Mouse (Mus musculus) thymus, postnatal 25 days (tissue): ENCODE results near the gene Arnt2.

ENCODE experiments used
- DNase-seq: peaks from one replicate; pipeline ENCODE4 v3.0.0; 2022

Gene Arnt2

DNA sequence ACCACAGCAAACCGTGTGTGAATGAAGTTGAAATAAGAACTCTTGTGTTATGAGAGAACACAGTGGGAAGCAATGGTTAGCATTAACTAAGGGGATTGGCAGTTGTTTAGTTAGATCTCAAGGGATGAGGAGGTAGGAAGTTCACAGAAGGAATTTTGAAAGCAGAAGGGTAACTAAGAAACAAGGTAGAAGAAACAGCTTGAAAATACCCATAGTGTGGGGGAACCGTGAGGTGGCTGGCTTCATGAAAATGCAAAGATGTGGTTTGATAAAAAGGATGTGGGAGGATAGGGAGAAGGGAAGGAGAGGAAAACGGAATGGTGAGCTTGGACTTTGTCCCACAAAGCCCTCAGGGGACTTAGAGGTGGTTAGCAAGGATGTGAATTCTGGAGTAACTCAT, 125.0 kb downstream of the Arnt2 start:
- no peak for DNase-seq

DNA sequence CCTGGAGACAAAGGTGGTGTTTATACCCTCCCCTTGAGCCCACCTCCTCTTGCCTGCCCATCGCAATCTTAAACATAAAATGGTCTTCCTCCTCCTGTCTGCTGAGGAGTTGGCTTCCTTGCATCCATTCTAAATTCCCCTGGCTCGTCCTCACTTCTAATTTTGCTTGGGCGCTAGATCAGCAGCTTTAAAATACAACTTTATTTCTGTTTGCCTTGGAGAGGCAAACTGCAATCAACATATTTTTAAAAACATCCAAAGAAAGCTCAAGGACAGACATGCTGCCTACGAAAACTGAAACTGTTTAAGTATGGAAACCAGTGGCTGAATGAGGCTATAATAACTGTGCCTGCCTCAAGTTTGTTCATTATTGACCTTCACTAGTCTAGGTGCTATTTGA, 127.7 kb downstream of the Arnt2 start:
- DNase-seq, result no peak

DNA sequence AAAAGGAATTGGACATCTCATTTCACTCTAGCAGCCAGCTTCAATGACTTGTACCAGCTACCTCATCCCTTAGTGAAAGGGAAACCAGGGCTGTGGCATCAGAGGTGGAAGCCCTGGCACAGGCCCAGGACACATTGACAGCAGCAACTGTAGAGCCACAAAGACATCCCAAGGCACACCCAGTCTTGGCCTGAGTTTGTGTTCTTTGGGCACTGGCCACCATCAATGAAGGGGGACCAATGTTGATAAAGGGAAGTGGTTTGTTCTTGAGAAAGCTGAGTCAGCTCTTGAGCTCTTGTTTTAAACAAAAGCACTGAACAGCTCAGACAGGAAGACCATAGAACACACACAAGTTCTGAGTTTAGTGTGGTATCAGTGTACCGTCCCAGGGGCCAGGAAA, 130.7 kb downstream of the Arnt2 start:
- no peak for DNase-seq

DNA sequence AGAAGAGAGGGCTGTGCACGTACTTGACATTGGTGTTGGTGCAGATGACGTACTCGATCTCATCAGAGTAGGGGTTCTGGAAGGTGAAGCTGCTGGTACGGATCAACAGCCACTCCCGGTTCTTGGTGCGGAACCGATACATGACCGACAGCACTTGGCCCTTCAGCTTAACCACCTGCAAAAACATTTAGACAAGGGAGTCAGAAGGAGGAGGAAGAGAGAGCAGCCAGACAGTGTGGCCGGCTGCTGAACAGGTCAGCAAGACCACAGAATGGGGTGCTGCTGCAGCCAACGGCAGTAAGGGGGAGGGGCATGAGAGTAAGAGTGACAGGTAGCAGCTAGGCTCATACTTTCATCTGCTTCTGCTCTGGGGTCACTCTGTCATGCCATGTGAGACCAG, 134.7 kb downstream of the Arnt2 start:
- DNase-seq, result no peak

DNA sequence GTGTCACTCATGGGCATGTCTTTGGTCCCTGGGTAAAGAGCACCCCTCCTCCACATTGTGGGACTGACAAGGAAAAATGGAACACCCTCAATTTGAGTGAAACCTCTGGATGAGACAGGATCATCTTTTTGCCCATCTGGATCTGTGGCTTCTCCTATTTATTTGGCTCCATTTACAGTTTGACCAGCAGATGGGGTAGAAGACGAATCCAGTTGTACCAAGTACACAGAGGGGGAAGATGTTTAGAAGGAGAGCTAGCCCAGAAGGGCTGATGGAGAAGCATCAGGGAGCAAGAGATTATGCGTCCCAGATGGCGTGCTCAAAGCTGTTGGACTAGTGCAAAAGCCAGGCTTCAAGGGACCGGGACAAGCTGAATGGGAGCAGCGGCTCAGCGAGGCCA, 136.0 kb downstream of the Arnt2 start:
- DNase-seq, result no peak

DNA sequence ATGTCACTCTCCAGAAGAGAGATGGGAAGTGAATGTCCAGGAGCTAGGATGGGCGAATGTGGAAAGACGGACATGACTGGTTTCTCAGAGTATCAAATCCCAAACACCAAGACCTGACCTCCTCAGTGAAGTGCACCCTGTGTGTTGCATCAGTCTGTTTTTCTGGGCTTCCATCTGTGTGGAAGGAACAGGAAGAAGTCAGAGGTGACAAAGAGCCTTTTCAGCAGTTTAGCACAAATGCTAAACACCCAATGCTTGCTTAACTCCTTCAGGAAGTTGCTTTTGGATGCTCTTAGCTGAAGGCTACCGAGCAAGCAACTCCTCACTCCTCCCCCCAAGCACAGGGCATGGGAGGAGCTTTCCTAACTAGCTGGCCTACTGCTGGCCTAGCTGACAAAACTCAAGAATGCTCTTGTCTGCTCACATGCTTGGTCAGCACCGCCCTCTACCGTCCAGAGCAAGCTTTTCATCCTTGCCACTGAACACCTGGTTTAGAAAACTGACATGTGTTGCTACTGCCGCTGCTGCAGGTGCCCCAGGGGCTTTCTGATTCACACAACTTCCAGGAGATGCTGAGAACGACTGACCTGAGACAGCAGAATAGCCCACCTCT, 137.7 kb downstream of the Arnt2 start:
- peak; percentile 83 for DNase-seq

DNA sequence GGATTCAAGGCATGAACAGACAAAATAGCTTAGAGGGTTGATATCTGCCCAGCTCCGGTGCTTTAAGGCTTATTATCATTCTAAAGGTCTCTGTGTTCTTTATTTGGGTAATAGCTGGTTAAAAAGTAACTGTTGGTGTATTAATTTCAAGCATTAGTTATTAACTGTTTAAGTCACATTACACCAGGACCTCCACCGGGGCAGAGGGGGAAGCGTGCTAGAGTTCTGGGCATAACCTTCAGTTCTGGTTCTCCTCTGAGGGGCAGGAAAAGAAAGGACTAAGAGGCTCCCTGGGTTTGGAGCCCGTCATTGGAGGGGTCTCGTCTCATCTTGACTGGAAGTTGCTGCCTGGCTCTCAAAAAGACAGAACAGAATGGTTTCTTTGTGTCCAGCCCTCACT, 138.5 kb downstream of the Arnt2 start:
- DNase-seq, result no peak

DNA sequence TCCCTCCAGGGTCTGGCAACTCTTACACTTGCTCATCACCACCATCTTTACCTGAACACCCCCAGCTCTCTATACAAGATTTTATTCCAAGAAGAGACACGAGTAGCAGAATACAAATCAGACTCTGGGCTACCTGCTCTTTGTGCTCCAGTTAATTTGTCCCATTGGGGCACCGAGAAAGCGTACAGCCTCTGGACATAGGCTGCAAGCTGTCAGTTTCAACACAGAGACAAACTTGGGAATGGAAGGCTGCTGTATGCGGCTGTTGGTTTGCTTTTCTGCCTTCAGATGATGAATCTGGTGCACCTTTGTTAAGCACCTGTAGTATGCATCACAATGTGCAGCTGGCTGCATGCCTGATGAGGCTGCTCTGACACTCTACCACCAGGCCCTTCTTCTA, 146.5 kb downstream of the Arnt2 start:
- no peak for DNase-seq

DNA sequence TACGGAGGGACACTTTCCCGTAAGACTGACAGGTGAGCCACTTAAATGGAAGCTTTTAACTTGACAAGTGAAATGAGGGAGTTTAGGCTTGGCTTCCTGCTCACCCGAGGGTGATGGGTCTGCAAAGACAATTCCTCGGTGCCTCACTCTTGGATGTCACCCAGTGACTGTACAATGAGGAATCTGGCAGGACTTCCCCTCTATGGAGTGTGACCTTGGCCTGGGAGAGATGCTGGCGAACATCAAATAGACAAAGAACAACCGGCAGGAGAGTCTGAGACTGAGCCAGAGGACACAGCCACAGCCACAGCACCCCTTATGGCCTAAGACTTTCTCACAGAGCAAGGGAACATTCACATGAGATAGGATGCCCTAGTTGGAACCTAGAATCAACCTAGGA, 148.6 kb downstream of the Arnt2 start:
- no peak for DNase-seq

DNA sequence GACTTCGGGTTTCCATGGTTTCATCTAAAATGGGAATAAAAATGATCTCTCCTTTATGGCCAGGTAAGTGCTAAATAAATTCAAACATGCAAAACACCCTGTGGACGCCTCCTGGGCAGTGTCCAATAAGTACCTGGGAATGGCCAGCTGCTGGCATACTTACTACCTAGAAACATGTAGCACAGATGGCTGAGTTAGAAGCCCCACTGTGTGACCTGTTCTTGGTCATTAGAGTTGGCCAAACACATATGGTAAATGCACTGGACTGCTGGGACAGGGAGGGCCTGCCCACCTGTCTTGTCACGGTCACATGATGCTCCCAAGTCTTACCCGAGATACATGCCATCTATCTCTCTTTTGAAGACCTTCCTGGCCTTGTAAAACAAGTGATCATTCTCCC, 149.6 kb downstream of the Arnt2 start:
- DNase-seq, result no peak

DNA sequence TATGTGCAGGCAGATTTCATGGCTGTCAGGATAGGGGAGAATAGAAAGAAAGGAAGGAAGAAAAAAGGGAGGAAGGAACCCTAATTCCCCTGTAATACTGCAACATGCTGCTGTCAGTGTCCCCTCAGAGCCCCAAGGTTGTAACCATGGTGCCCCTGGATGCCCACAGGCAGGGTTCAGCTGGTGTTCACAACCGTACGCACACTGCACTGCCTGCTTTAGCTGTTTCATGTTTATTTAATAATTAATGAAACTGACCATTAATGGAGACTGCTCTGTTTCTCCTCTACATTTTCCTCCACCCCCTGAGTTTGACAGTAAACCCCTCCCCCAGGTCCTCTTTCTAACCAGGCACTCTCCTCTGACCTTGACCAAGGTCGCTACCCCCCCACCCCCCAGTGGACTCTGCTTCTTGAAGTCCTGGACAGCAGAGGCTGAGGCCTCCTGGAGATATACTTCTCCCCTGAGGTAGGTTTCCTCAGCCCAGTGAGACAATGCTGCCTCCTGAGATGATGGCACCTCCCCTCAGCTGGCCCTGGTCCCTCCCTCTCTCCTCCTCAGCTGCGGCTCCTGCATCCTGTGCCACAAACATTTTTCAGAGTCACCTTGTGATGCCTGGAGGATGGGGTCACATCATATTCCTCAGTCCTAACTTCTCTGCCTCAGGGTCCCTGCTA, 150.5 kb downstream of the Arnt2 start:
- no peak for DNase-seq

DNA sequence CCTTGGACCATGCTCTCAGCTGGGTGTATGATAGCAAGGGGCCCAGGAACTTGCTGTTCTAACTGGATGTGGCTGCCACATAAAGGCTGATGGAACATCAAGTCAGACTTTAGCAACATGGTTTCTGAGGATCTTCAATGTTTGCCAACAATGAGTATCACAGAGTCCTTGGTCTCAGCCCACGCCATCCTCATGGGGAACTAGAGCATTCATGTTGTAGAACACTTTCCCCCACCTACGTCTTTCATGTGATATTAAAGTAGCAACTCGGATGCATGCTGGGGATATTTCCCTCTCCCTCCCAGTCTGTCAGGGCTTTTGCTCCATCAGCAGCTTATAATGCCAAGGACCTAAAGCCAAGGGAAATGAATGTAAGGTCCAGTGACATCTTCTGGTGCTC, 153.3 kb downstream of the Arnt2 start:
- no peak for DNase-seq

DNA sequence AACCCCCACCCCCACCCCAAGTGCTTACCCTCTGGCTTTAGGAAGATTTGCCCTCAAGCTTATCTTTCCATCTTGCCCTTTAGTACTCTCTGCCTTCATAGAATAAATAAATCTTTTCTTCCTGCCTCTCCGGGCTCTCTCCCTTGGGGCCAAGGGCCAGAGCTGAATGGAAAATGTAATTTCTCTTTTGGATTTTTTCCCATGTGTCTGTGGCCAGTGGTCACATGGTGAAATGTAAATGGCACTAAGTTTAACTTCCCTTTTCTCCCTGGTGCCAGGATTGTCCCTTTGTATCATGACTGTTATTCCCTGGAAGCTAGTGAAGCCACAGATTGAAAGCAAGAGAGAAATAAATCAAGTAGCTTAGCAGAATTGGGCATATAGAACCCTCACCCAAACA, 153.7 kb downstream of the Arnt2 start:
- no peak for DNase-seq

DNA sequence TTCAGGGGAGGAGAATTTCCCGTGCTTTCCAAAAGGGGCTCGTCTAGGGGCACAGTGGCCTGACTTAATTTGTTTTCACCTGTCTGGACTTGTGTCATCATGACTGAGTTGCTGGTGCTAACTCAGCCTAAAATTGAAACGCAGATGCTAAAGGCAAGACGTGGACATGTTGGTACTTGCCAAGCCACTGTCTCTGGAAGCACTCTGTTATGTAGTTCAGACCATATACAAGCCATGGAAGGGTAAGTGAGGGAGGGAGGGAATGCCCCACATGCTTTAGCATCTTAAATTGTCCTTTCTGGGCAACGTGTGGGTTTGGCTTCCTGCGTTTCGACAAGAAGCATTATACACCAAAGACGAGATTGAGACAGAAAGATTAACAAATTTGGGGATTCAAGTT, 155.1 kb downstream of the Arnt2 start:
- no peak for DNase-seq

DNA sequence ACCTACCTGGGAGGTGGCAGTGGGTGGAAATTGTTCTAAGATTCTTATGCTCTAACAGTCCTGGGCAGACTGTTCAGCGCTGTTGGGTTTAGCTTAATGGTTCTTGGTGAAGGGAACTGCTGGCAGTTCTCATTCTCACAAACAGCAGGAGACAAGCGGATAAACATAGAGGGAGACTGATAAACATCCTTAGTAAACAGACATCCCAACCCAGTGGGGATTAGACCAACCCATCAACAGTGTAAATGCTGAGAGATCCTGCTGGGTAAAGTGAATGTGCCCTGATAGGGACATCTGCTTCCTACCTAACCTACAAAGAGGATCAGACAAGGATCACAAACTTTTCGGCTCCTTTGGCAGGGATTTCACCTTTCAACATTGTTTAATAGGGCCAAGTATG, 155.7 kb downstream of the Arnt2 start:
- no peak for DNase-seq

DNA sequence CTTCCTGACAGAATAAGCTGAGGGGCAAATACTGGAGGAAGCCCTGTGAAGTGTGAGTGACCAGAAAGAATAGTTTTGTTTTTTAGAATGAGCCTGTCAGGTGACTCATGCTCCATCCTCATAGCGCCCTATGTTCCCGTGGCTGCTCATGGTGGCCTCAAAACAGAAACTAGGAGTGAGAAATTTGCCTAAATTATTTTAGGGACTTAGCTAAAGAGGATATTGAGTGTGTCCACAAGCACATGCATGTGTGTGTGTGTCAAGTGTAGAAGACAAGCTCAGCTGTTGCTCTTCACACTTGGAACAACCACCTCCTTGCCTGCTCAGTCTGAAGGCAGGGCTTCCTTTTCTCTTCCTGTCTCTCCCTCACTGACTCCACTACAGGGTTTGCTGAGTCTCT, 158.3 kb downstream of the Arnt2 start:
- DNase-seq, result no peak

DNA sequence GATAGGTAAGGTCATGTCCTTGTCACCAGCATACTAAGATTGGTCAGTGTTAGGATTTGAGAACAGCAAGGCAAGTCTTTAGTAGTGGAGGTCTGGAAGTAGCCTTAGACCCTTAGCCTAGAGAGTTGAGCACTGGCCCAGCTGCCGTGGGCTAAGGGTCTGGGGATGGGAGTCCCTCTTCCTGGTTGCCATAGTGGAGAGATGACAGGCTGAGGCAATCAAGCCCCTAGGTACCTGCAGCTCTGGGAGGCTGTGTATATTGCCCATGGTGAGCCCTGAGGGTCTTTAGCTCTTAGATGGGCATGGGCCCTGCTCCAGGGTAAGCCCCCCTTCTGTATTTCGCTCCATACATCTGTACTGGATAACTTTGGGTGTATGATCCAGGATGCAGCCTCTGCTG, 159.2 kb downstream of the Arnt2 start:
- DNase-seq, result no peak

DNA sequence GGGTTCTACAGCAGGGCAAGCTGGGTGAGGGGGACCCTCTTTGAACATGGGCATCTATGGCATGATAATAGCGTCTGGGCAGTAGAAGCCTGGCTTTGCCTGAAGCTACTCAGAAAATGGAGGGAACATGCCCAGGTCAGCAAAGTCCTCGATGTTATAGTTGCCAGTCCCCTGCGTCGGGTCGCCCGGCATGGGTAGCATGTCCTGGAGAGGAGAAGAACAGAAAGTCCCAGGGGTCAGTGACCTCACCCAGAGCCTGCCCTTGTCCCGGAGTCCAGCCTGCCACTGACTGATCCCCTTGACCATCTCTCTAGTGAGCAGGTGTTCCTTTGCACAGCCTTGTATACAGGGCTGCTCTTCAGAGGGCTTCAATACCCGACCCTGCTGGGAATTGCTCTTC, 160.0 kb downstream of the Arnt2 start:
- no peak for DNase-seq

DNA sequence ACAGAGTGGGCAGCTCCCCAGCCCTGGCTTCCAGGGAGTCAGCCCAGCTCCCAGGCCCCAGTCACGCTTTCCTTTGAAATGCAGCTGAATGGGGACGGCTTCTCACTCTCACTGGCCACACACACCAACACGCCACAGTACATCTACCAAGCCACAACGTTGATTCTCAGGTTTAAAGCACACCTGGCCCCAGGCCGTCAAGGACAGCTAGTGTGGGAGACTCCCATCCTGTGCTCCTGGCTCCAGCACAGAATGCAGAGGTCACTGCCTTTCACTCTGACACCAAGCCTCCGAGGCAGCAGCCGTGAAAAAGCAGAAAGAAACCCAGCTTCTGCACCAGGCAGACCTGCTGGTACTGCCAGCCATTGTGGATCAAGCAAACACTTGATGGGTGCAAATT, 160.6 kb downstream of the Arnt2 start:
- DNase-seq, result no peak

DNA sequence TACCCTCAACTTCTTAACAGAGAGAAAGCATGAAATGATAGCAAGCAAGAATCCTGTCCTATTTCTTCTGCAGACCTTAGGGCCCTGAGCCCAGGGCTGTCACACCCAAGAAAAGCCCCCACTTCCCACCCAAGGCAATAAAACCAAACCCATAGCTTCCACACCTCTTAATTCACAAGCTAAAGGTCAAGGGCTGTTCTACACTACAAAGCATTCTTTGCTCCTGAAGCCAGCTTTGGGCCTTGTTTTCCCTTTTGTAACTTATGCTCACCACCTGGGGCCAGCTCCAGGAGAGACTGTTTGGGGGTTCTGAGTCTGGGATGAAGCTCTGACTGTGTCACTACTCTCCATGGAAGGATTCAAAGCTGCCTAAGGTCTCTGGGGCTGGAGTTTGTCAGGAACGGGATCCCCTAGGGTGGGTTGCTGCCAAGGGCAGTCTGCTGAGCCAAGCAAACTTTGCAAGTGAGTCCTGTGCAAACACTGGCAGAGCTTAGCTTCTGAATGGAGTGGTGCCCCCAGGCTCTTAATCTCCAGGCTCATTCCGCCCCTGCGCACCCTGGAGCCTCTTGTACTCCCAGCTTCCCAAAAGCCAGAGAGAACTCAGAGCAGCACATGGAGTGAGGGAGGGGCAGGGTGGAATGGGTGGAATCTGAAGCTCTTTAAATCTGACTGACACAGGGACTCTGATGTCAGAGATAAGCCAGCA, 161.9 kb downstream of the Arnt2 start:
- no peak for DNase-seq

DNA sequence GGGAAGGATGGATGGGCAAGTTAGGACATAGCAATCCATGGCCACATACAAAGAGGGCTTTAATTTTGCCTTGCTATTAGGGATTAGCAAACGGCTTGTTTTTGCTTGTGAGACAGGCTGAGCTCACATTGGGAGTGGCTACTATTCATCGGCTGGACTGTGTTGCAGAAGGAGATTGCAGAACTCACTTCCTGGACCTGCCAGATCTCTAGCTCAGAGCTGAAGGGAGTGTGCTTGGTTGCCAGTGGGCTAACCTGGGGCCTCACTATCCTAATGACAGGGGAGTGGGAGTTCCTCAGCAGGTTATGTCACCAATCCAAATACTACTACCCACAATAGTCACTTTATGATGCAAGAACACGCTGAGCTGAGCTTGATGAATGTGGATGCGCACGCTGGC, 163.1 kb downstream of the Arnt2 start:
- DNase-seq, result no peak

DNA sequence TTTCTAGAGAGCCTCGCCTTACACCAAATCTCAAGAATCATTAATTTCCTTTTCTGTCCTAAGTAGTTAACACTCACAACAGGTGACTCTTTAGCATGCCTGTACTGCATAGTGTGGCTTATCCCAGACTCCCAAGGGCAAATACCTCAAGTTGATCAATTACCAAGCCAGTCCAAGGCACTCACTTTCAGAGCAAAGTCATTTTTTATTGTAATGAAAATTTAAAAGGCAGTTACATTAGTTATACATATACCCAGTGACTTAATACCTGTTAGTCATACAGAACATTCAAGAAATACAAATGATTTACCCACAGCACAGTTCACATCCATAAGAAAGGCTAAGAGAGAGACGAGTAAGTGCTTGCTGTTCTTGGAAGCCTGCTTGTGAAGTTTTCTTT, 163.9 kb downstream of the Arnt2 start:
- DNase-seq, result no peak

DNA sequence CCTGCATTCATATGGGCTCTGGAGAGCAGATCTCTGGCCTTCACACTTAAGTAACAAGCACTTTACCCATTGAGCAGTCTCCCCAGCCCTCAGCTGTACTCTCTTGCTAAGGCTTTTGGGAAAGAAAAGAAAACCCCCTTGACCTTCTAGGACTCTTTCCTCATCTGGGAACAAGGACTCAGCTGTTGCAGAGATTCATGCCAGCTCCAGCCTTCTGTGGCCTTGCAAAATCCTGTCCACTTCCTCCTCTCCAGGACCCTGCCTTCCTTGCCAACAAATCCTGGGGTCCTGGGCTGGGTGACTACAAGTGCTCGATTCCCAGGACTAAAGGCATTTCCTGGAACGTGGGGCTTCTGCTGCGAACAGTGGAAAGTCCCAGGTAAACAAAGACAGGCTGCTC, 169.6 kb downstream of the Arnt2 start:
- no peak for DNase-seq

DNA sequence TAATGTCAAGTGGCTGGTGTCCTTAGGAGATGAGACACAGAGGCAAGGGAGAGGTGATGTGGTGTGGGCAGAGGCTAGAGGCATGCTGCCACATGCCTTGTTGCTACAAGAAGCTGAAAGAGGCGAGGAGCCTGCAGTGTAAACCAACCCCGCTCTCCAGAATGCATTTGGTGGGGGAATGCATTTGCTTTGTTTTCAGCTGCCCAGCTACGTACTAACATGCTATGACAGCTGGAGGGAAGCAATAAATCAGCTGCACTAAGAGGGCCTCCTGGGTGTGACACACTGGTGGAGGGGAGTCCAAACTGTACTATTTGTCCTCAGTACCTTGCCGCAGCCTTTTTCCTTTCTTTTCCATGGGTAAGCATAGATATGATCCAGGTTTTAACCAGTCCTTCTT, 172.3 kb downstream of the Arnt2 start:
- DNase-seq, result no peak

DNA sequence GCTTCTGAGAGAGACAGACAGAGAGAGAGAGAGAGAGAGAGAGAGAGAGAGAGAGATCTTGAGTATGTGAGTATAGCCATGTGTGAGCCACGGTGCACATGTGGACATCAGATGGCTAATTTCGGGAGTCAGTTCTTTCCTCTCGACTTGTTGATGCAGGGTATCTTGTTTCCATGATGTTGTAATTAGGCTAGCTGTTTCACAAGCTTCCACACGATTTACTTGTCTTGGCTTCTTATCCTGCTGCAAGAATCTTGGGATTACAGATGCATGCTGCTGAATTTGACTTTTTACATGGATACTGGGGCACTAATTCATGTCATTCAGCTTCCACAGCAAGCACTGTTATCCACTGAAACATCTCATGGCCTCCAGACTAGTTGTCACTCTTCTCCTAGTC, 178.6 kb downstream of the Arnt2 start:
- DNase-seq, result no peak
